Mouse (Mus musculus): ENCODE data around the gene Gpbar1.

DNA sequence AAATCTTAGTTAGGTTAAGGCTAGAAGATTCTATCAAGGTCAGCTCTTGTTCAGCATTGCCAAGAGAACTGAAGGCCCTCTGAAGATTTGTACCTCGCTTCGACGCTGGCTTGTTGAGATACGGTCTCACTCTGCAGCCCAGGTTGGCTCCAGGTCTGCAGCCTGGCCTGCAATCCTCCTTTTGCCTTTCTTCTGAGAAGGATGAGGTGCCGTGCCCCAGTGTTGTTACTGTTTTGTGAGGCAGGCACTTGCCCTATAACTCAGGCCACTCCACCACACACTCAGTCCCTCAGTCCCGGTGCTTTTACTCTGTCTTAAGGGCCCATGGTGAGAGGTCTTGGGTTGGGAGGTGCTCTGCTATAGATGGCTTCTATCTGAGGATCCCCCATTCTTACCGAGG lies 23.9 kb downstream of the Gpbar1 start:
- TF ChIP-seq ZC3H11A (IDR thresholded peaks at IDR 0.05; ENCODE audit: borderline replicate concordance, low read depth, low read length) (no peak), ZNF384 (IDR thresholded peaks at IDR 0.05; ENCODE audit: low read depth, low read length) (no peak)

All from ES-E14 (cell line).